Mouse (Mus musculus) heart, embryonic 16.5 days (tissue): ENCODE measurements around the gene Smurf1. TPM values are rescaled to one million over a fixed set of nuclear protein-coding genes. Genes with fewer than 3 reads are reported as not detected.
A peak's percentile ranks its signal among the peaks of the same experiment; 100 is the strongest.

Experiments
- ATAC-seq: fragments of 200-750 bp; cut with Nextera tagmentation; replicated peaks from 2 replicates; pipeline ENCODE4 v1.8.0; 2017; ENCODE audit warnings: moderate number of reproducible peaks; ENCODE audit not compliant: insufficient read depth, low FRiP score; ENCODE audit errors: extremely low read depth
- H3K27ac ChIP-seq: fragments of 300-500 bp; sonication (generic); 2 replicates; pipeline ENCODE4 v1.5.1; 2014; ENCODE audit warnings: mild to moderate bottlenecking, low read length, control low read depth, moderate library complexity
- H3K27me3 ChIP-seq: fragments of 300-500 bp; sonication (generic); 2 replicates; pipeline ENCODE4 v1.6.1; 2014; ENCODE audit warnings: low read length, mixed read lengths; ENCODE audit not compliant: control insufficient read depth, insufficient read depth
- H3K36me3 ChIP-seq: fragments of 300-500 bp; sonication (generic); 2 replicates; pipeline ENCODE4 v1.6.1; 2014; ENCODE audit not compliant: control insufficient read depth, insufficient read depth
- H3K4me1 ChIP-seq: fragments of 300-500 bp; sonication (generic); 2 replicates; pipeline ENCODE4 v1.6.1; 2014; ENCODE audit warnings: low read length, mixed read lengths; ENCODE audit not compliant: control insufficient read depth, insufficient read depth
- H3K4me2 ChIP-seq: fragments of 300-500 bp; sonication (generic); 2 replicates; pipeline ENCODE4 v1.6.1; 2014; ENCODE audit warnings: low read depth, mild to moderate bottlenecking, control low read depth, low read length
- H3K4me3 ChIP-seq: fragments of 300-500 bp; sonication (generic); 2 replicates; pipeline ENCODE4 v1.5.1; 2014; ENCODE audit warnings: mild to moderate bottlenecking, control low read depth, low read length
- H3K9ac ChIP-seq: fragments of 300-500 bp; sonication (generic); 2 replicates; pipeline ENCODE4 v1.6.1; 2014; ENCODE audit warnings: low read length, control low read depth
- H3K9me3 ChIP-seq: fragments of 300-500 bp; sonication (generic); replicated peaks from 2 replicates; pipeline ENCODE4 v1.6.1; 2016; ENCODE audit warnings: low read length; ENCODE audit not compliant: control insufficient read depth
- WGBS: fragments of 180-500 bp; shearing (Covaris S2); extraction: QIAGEN DNeasy Blood & Tissue Kit; methylation state at CpG from one replicate; pipeline ENCODE4 v1.1.7; 2014; 5-methylcytosine and 5-hydroxymethylcytosine counted together
- polyA plus RNA-seq: library from polyadenylated mRNA; unstranded; fragments of >200 nt; fragmentation: Nextera tagmentation; extraction: Ambion mirVana; gene quantifications from 2 replicates; pipeline ENCODE4 v1.2.1, GENCODE M21; 2015

The Smurf1 gene
- polyA plus RNA-seq: 9.3 and 13.5 TPM in 2 replicates

DNA sequence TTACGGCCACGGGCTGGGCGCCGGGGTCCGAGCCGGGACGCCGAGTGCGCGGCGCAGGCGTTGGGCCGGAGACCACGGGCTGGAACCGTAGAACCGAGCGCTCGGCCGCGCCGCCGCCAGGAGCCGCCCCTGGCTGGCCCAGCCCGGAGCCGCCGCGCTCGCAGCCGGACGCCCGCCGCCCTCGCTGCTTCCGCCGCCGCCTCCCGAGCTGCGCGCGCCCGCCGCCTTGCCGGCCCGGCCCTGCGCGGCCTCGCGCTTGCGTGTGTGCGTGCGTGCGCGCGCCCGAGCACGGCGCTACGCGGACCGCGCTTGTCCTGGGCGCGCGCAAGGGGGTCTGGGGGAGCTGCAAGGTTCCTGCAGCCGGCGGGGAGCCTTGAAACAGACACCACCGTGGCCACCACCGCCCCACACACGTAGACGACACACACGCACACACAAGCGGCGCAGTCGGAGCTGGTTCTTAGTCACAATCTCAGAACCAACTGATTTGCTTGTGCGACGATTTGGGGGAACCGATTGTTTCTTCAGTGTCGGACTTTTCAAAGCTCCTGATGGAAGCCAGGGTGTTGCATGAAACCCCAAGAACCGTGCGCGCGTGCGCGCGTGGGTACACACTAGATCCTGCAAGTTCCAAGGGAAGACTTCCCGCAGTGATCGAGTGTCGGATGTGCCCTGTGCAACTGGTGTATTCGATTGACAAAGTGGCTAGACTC lies at the start of gene Smurf1:
TSS of gene Smurf1 (minus strand) at position 209 of the 713 bp plus-strand sequence.
- peak; percentile 71 for ATAC-seq
- no peaks in the 10 kb centered on the region for H3K36me3 ChIP-seq
- peak within 1 kb of the TSS; percentile 72 for H3K4me2 ChIP-seq
- no peaks in the 10 kb centered on the region for H3K9me3 ChIP-seq
- H3K4me3 ChIP-seq: peak within 1 kb of the TSS; percentile 82
- under 1% methylated on average over 86 of the region's 89 CpGs for WGBS
- peak within 1 kb of the TSS; percentile 88 for H3K27ac ChIP-seq
- no peaks in the 10 kb centered on the region for H3K27me3 ChIP-seq
- H3K4me1 ChIP-seq: peaks cover 27% of the 10 kb centered on the region
- peak within 1 kb of the TSS; percentile 90 for H3K9ac ChIP-seq

DNA sequence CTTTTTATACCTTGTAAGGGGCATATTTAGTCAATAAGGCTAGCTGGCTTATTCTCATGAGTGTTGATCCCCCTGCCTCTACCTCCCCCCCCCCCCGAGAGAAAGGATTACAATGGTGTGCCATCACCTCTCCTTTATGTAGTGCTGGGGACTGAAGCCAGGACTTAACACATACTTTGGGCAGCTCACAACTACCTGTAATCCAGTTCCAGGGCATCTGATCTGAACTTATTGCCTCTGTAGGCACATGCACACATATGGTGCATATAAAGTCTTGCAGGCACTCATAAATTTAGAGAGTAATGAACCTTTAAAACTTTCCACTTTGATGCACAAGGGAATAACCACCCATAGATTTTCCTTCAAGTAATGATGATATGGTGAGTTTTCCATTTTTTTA lies 48.6 kb upstream of the Smurf1 start:
- ATAC-seq: no peak
- Histone ChIP-seq H3K27me3 (no peaks in the 10 kb centered on the region), H3K9ac (no peak overlapping the region), H3K9me3 (no peaks in the 10 kb centered on the region), H3K27ac (no peak overlapping the region), H3K4me2 (no peak overlapping the region), H3K36me3 (no peaks in the 10 kb centered on the region), H3K4me1 (no peaks in the 10 kb centered on the region), H3K4me3 (no peak overlapping the region)
- 85% methylated on average over 1 of the region's 1 CpGs for WGBS

DNA sequence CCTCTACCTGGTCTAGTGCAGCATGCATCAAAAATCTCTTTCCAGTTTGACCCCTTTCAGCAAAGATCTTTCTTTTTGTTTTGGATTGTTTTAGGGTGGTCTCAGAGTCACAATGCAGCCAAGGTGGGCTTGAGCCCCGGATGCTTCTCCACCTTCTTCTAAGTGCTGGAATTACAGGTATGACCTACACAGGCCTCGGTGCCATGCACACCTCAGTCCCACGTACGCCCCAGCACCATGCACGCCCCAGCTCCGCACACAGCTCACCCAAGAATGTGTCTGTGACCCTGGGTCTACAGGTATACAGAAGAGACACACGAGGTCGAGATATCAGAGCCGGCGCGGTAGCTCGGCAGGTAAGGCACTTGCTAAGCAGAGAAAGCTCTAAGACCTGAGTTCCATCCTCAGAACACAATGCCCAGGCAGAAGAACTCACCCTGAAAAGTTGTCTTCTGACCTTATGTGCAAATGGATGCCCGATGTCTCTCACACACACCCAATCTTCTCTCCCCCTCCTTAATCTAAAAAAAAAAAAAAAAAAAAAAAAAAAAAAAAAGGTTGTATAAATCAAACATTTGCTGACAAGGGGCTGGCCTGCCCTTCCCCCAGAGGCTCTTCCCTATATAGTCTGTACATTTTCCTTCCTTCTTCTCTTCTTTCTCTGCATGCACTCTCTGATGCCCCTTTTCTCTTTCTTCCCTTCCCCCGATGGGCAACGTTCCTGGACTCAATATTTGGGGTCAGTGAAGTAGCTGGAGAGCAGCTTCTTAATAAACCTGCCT lies 43.4 kb upstream of the Smurf1 start:
- no peak overlapping the region for H3K4me2 ChIP-seq
- H3K36me3 ChIP-seq: no peaks in the 10 kb centered on the region
- H3K4me1 ChIP-seq: no peaks in the 10 kb centered on the region
- no peak overlapping the region for H3K4me3 ChIP-seq
- no peaks in the 10 kb centered on the region for H3K27me3 ChIP-seq
- H3K9me3 ChIP-seq: no peaks in the 10 kb centered on the region
- ATAC-seq: no peak
- WGBS: 90% methylated on average over 15 of the region's 15 CpGs
- no peak overlapping the region for H3K9ac ChIP-seq
- no peak overlapping the region for H3K27ac ChIP-seq

DNA sequence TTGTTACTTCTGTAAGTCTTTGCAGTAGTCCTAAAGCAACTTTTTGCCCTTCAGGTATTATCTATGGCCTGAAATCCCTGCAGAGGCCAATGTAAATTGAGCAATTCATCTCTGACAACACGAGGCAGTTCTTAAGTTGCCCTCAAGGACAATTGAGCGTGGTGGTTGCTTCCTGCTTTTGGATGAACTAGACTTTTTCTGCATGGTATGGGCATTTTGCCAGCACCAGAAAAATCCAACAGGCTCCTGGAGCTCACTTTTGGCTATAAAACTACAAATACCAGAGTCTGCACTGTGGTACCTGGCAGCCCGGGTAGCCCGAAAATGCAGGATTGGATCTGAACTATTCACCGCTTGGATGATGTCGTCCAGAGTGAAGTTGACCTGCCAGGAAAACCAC lies 39.9 kb upstream of the Smurf1 start:
- Histone ChIP-seq H3K9me3 (no peaks in the 10 kb centered on the region), H3K4me2 (no peak overlapping the region), H3K36me3 (no peaks in the 10 kb centered on the region), H3K27me3 (no peaks in the 10 kb centered on the region), H3K9ac (no peak overlapping the region), H3K4me3 (no peak overlapping the region), H3K4me1 (no peaks in the 10 kb centered on the region), H3K27ac (no peak overlapping the region)
- ATAC-seq: no peak
- 75% methylated on average over 6 of the region's 6 CpGs for WGBS

DNA sequence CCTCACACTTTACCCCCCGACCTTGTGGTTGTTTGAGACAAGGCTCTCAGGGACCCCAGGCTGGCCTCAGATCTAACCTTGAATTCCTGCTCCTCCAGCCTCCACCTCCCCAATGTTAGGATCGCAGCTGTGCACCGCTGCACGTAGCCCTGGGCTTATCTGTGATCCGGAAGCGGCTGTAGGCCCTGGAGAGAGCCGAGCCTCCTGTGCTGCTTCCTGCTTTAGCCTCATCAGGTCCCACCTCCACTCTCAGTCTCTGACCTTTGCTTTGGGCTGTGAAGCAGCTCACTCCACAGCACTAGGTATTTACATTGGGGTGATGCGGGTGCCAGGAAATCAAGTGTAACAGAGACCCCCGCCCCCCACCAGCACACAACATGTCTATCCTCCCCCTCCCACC lies 38.8 kb upstream of the Smurf1 start:
- no peaks in the 10 kb centered on the region for H3K9me3 ChIP-seq
- no peaks in the 10 kb centered on the region for H3K4me1 ChIP-seq
- H3K36me3 ChIP-seq: no peaks in the 10 kb centered on the region
- ATAC-seq: no peak
- no peak overlapping the region for H3K27ac ChIP-seq
- H3K4me3 ChIP-seq: no peak overlapping the region
- H3K27me3 ChIP-seq: no peaks in the 10 kb centered on the region
- no peak overlapping the region for H3K9ac ChIP-seq
- WGBS: 39% methylated on average over 9 of the region's 9 CpGs
- H3K4me2 ChIP-seq: no peak overlapping the region

DNA sequence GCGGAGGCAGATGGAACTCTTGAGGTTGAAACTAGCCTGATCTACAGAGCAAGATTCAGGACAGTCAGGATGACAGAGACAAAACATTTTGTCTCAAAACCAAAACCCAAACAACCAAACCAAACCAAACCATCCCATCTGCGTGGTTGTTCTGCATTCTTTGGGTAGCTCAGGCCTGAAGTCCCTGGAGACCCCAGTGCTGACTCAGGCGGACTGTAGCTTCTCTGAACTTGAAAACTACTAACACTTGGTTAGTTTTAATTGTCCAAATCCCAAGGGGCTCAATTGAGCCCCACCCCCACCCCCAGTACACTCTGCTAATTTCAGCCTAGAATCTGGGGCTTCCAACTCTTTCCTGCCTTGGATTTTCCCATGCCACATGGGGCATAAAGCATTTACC lies 37.7 kb upstream of the Smurf1 start:
- Histone ChIP-seq H3K9ac (no peak overlapping the region), H3K4me2 (no peak overlapping the region), H3K4me1 (no peaks in the 10 kb centered on the region), H3K9me3 (no peaks in the 10 kb centered on the region), H3K4me3 (no peak overlapping the region), H3K27ac (no peak overlapping the region), H3K36me3 (no peaks in the 10 kb centered on the region), H3K27me3 (no peaks in the 10 kb centered on the region)
- WGBS: 80% methylated on average over 3 of the region's 3 CpGs
- no peak for ATAC-seq

DNA sequence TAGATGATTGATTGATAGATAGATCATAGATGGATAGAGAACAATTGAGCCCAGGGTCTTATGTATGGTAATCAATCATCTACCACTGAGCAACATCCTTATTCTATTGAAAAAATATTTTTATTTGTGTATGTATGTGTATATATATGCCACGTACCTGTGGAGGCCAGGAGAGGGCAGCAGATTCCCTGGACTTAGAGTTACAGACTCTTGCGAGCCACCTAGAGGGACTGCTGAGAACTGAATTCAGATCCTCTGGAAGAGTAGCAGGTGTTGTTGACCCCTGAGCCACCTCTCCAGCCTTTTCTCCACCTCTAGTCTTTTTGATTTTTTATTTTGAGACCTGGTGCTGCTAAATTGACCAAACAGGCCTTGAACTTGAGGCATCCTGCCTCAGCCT lies 32.8 kb upstream of the Smurf1 start:
- Histone ChIP-seq H3K36me3 (no peaks in the 10 kb centered on the region), H3K4me3 (no peak overlapping the region), H3K4me1 (no peaks in the 10 kb centered on the region), H3K27me3 (no peaks in the 10 kb centered on the region), H3K9ac (no peak overlapping the region), H3K4me2 (no peak overlapping the region), H3K9me3 (no peaks in the 10 kb centered on the region), H3K27ac (no peak overlapping the region)
- no peak for ATAC-seq
- WGBS: 39% methylated on average over 2 of the region's 2 CpGs

DNA sequence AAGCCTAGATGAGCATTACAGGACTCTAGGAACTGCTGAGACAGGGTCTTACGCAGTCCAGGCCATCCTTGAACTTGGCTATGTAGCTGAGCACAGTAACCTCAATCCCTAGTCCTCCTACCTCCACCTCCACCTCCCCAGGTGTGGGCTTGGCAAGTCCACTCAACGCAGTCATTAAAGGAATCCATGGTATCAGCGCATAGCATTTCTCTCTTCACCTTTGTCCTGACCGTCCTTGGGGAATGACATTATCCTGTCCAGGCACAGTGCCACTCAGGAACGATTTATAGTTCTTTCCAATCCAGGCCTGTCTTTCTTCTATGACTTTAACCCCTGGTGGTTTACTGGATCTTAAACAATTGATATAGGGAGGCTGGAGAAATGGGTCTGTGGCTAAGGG lies 24.8 kb upstream of the Smurf1 start:
- Histone ChIP-seq H3K4me2 (no peak overlapping the region), H3K36me3 (no peaks in the 10 kb centered on the region), H3K4me3 (no peak overlapping the region), H3K27ac (no peak overlapping the region), H3K9me3 (no peaks in the 10 kb centered on the region), H3K4me1 (no peaks in the 10 kb centered on the region), H3K9ac (no peak overlapping the region), H3K27me3 (no peaks in the 10 kb centered on the region)
- 62% methylated on average over 5 of the region's 5 CpGs for WGBS
- ATAC-seq: no peak

DNA sequence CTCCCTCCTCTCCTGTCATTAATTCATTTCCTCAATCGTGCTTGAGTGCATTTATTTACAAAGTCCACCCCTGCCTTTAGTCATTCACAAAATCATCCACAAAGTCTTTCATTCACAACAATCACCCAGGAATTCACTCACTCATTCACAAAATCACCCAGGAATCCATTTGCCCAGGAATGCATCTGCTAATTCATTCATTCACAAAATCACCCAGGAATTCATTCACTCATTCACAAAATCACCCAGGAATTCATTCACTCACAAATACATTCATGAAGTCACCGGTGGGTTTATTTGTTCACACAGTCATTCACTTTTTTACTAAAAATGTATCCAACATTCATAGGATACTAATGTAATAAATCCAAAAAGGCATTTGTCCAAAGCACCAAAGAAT lies 24.4 kb upstream of the Smurf1 start:
- no peaks in the 10 kb centered on the region; the same call in 1 of the 2 replicates for H3K9me3 ChIP-seq
- H3K4me2 ChIP-seq: no peak overlapping the region
- 75% methylated on average over 2 of the region's 2 CpGs for WGBS
- no peak overlapping the region for H3K4me3 ChIP-seq
- no peak for ATAC-seq
- H3K4me1 ChIP-seq: no peaks in the 10 kb centered on the region
- H3K27me3 ChIP-seq: no peaks in the 10 kb centered on the region
- no peak overlapping the region for H3K9ac ChIP-seq
- H3K36me3 ChIP-seq: no peaks in the 10 kb centered on the region
- H3K27ac ChIP-seq: no peak overlapping the region
